Mouse (Mus musculus) thymus, postnatal 0 days (tissue): ENCODE data around the gene Gm28576. TPM values are rescaled to one million over a fixed set of nuclear protein-coding genes. Genes with fewer than 3 reads are reported as not detected.
"Not testable (repeated sequence)": the region's sequence is repeated elsewhere in the genome, so short reads cannot be mapped to it uniquely, and the experiment has no call there.

ENCODE experiments used
- DNase-seq: peaks from one replicate; pipeline ENCODE4 v3.0.0-alpha.2; 2015; ENCODE audit warnings: low spot score
- polyA plus RNA-seq: library from polyadenylated mRNA; unstranded; fragments of >200 nt; fragmentation: Nextera tagmentation; extraction: Ambion mirVana; gene quantifications from 2 replicates; pipeline ENCODE4 v1.2.1, GENCODE M21; 2015

Gene Gm28576
- not detected in 2 replicates for polyA plus RNA-seq

DNA sequence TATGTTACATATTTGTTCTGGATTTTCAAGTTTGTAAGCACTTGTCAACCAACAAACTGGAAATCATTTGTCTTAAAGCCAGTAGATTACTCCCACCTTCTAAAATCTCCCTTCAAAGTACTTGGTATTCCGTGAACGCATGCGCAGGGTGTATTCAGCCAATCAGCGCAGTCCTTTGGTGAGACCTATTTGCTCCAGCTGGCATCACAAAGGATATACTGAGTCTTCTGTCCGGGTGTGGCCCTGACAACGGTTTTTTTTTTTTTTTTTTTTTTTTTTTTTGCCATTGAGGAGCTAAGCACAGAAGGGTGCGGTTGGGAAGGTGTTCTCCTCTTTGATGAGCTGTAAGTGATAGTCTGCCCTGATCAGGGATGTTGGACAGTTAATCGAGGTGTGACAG, at the start of gene Gm28576:
Gene Gm28576, plus strand, starts transcription at position 301 of the 400 bp plus-strand sequence.
- not testable (repeated sequence) for DNase-seq

Other genes starting within 250 kb of the Gm28576 start
- not detected in 2 replicates for gene Gm20826, start 84.5 kb upstream of the Gm28576 start, polyA plus RNA-seq